Mouse (Mus musculus) CH12.LX (cell line): Measurements from ENCODE around the gene Theg. TPM values are rescaled to one million over a fixed set of nuclear protein-coding genes. Genes with fewer than 3 reads are reported as not detected.

Experiments
- DNase-seq: peaks from one replicate; pipeline ENCODE4 v3.0.0-alpha.2; 2013; ENCODE audit errors: extremely low read depth
- H3K27ac ChIP-seq: 2 replicates; pipeline ENCODE4 v1.5.1; 2012; ENCODE audit warnings: low read depth, mild to moderate bottlenecking, control low read depth, moderate library complexity; ENCODE audit not compliant: insufficient read depth
- H3K27me3 ChIP-seq: replicated peaks from 2 replicates; pipeline ENCODE3; 2012; ENCODE audit warnings: inconsistent platforms
- H3K36me3 ChIP-seq, 2 experiments: replicated peaks in 1 of 2; 2 replicates each; pipeline versions ENCODE3 to v1.6.1; 2012; ENCODE audit warnings: inconsistent platforms in 1 of 2, low read length in 1 of 2, mild to moderate bottlenecking in 1 of 2, mixed read lengths in 1 of 2, moderate library complexity in 1 of 2; ENCODE audit not compliant: control insufficient read depth in 1 of 2, insufficient read depth in 1 of 2
- H3K4me1 ChIP-seq, 2 experiments: 2 replicates each; pipeline ENCODE4 v1.6.1; 2012; ENCODE audit warnings: inconsistent platforms in 1 of 2, moderate library complexity in 1 of 2; ENCODE audit not compliant: insufficient read depth in 2 of 2, control insufficient read depth in 1 of 2
- H3K4me2 ChIP-seq: 2 replicates; pipeline ENCODE4 v1.6.1; 2012; ENCODE audit warnings: low read depth, mild to moderate bottlenecking, control low read depth; ENCODE audit not compliant: poor library complexity, insufficient read depth, severe bottlenecking
- H3K4me3 ChIP-seq, 3 experiments: fragments of 150-350 bp in 1 of 3; sonication (generic) in 1 of 3; replicated peaks in 1 of 3; 2 replicates each; pipeline versions ENCODE3 to v1.5.1; 2011 to 2012; ENCODE audit warnings: low read depth in 2 of 3, low read length in 2 of 3, mild to moderate bottlenecking in 2 of 3, moderate library complexity in 2 of 3, control low read depth in 1 of 3, improper control_type of control experiment in 1 of 3, inconsistent platforms in 1 of 3, mixed read lengths in 1 of 3; ENCODE audit not compliant: poor library complexity in 1 of 3
- H3K79me2 ChIP-seq: replicated peaks from 2 replicates; pipeline ENCODE4 v1.6.1; 2012; ENCODE audit warnings: mild to moderate bottlenecking, moderate library complexity; ENCODE audit not compliant: control insufficient read depth, poor library complexity, insufficient read depth, severe bottlenecking; ENCODE audit errors: extremely low read depth
- H3K9ac ChIP-seq: 2 replicates; pipeline ENCODE4 v1.6.1; 2012; ENCODE audit warnings: low read depth, mild to moderate bottlenecking, control low read depth, moderate library complexity; ENCODE audit not compliant: insufficient read depth
- H3K9me3 ChIP-seq: replicated peaks from 2 replicates; pipeline ENCODE3; 2012; ENCODE audit warnings: low read length, inconsistent platforms, mixed read lengths
- BHLHE40 ChIP-seq: IDR thresholded peaks from 2 replicates; pipeline ENCODE4 v1.6.1; 2011; ENCODE audit warnings: mild to moderate bottlenecking, low read depth, low read length, improper control_type of control experiment
- CHD2 ChIP-seq: IDR thresholded peaks from 2 replicates; pipeline ENCODE4 v1.6.1; 2011; ENCODE audit warnings: low read length, improper control_type of control experiment
- E2F4 ChIP-seq: IDR thresholded peaks from 2 replicates; pipeline ENCODE4 v1.6.1; 2011; ENCODE audit warnings: low read depth, low read length, improper control_type of control experiment; ENCODE audit not compliant: insufficient replicate concordance
- EP300 ChIP-seq: IDR thresholded peaks from 2 replicates; pipeline ENCODE4 v1.6.1; 2011; ENCODE audit warnings: low read length, improper control_type of control experiment
- ETS1 ChIP-seq: conservative IDR thresholded peaks from 2 replicates; pipeline ENCODE4 v1.6.1; 2012; ENCODE audit warnings: low read depth, mild to moderate bottlenecking, inconsistent platforms, low read length, improper control_type of control experiment, moderate library complexity
- GABPA ChIP-seq: IDR thresholded peaks from 2 replicates; pipeline ENCODE4 v1.6.1; 2012; ENCODE audit warnings: low read depth, low read length, improper control_type of control experiment, inconsistent platforms; ENCODE audit not compliant: insufficient replicate concordance
- JUN ChIP-seq: IDR thresholded peaks from 2 replicates; pipeline ENCODE4 v1.6.1; 2011; ENCODE audit warnings: low read depth, mild to moderate bottlenecking, low read length, improper control_type of control experiment, moderate library complexity; ENCODE audit not compliant: insufficient read depth
- JUND ChIP-seq: conservative IDR thresholded peaks from 2 replicates; pipeline ENCODE4 v1.6.1; 2011; ENCODE audit warnings: low read depth, low read length, improper control_type of control experiment
- KAT2A ChIP-seq: IDR thresholded peaks from 2 replicates; pipeline ENCODE4 v1.6.1; 2012; ENCODE audit warnings: low read length, improper control_type of control experiment, inconsistent platforms; ENCODE audit not compliant: insufficient replicate concordance
- MAX ChIP-seq: IDR thresholded peaks from 2 replicates; pipeline ENCODE4 v1.6.1; 2011; ENCODE audit warnings: low read length, improper control_type of control experiment
- MAZ ChIP-seq: IDR thresholded peaks from 2 replicates; pipeline ENCODE4 v1.6.1; 2012; ENCODE audit warnings: low read depth, mild to moderate bottlenecking, inconsistent platforms, low read length, improper control_type of control experiment, moderate library complexity
- MEF2A ChIP-seq: IDR thresholded peaks from 2 replicates; pipeline ENCODE4 v1.6.1; 2014; ENCODE audit warnings: low read depth, mild to moderate bottlenecking, inconsistent platforms, low read length, improper control_type of control experiment, borderline replicate concordance
- NELFE ChIP-seq: IDR thresholded peaks from 2 replicates; pipeline ENCODE4 v1.6.1; 2011; ENCODE audit warnings: low read depth, low read length, improper control_type of control experiment
- POLR2A ChIP-seq: IDR thresholded peaks from 2 replicates; pipeline ENCODE4 v1.6.1; 2011; ENCODE audit warnings: low read depth, mild to moderate bottlenecking, improper control_type of control experiment, low read length
- RAD21 ChIP-seq: IDR thresholded peaks from 2 replicates; pipeline ENCODE4 v1.6.1; 2011; ENCODE audit warnings: low read depth, mild to moderate bottlenecking, low read length, improper control_type of control experiment, moderate library complexity
- RCOR1 ChIP-seq: conservative IDR thresholded peaks from 2 replicates; pipeline ENCODE4 v1.6.1; 2012; ENCODE audit warnings: low read depth, mild to moderate bottlenecking, inconsistent platforms, low read length, improper control_type of control experiment
- SMC3 ChIP-seq: IDR thresholded peaks from 2 replicates; pipeline ENCODE4 v1.6.1; 2011; ENCODE audit warnings: low read depth, low read length, improper control_type of control experiment
- USF1 ChIP-seq: IDR thresholded peaks from 2 replicates; pipeline ENCODE4 v1.6.1; 2014; ENCODE audit warnings: low read depth, mild to moderate bottlenecking, inconsistent platforms, low read length, improper control_type of control experiment
- ZC3H11A ChIP-seq: IDR thresholded peaks from 2 replicates; pipeline ENCODE4 v1.6.1; 2012; ENCODE audit warnings: low read depth, mild to moderate bottlenecking, inconsistent platforms, low read length, improper control_type of control experiment
- ZKSCAN1 ChIP-seq: IDR thresholded peaks from 2 replicates; pipeline ENCODE4 v1.6.1; 2012; ENCODE audit warnings: low read depth, inconsistent platforms, low read length, improper control_type of control experiment, borderline replicate concordance
- ZMIZ1 ChIP-seq: IDR thresholded peaks from 2 replicates; pipeline ENCODE4 v1.6.1; 2012; ENCODE audit warnings: low read depth, mild to moderate bottlenecking, inconsistent platforms, low read length, improper control_type of control experiment
- ZNF384 ChIP-seq: IDR thresholded peaks from 2 replicates; pipeline ENCODE4 v1.6.1; 2012; ENCODE audit warnings: low read depth, low read length, improper control_type of control experiment, inconsistent platforms
- dilution Hi-C: fragments of 300-500 bp; cut with MboI; formaldehyde crosslinking; loops from 2 replicates; pipeline ENCODE4 v1.14.3; 2020; ENCODE audit warnings: low sequenced_read_pairs; ENCODE audit not compliant: extremely low pct_unique_long_range_greater_than_20kb, extremely low pct_ligation_motif_present
- in situ Hi-C: fragments of 300-500 bp; cut with MboI; formaldehyde crosslinking; loops from 3 replicates; pipeline ENCODE4 v1.14.3; 2019; ENCODE audit warnings: low sequenced_read_pairs, low pct_ligation_motif_present, low pct_unique_long_range_greater_than_20kb, mixed read lengths
- polyA plus RNA-seq: library from polyadenylated mRNA; unstranded; fragments of >175 nt; gene quantifications from 2 replicates; pipeline ENCODE4 v1.2.1, GENCODE M21; 2012; ENCODE audit warnings: low read depth; ENCODE audit not compliant: insufficient read length
- total RNA-seq, 2 experiments: library from RNA; depleted of rRNA; stranded (reverse); fragments of 300-350 nt in 1 of 2; fragments of >200 nt in 1 of 2; gene quantifications; 2 replicates each; pipeline ENCODE4 v1.2.3; 2012 to 2014

Theg gene
- total and polyA plus RNA-seq, 3 experiments = not detected

- no peak for DNase-seq
- no peaks in the 10 kb centered on the region for H3K36me3 ChIP-seq
- no peaks in the 10 kb centered on the region; a peak in 1 of 4 replicates for H3K4me1 ChIP-seq
- H3K4me2 ChIP-seq = no peak overlapping the region
- H3K27ac ChIP-seq = no peak overlapping the region
- H3K9me3 ChIP-seq = peaks cover 5% of the 10 kb centered on the region
- TF ChIP-seq JUN = no peak
- no peak for TF ChIP-seq RCOR1
- no peak for TF ChIP-seq NELFE
- no peak for TF ChIP-seq KAT2A
- no peak for TF ChIP-seq EP300
- TF ChIP-seq CHD2 = no peak
- TF ChIP-seq ZKSCAN1 = no peak
- TF ChIP-seq ZMIZ1 = no peak
- no peak for TF ChIP-seq ETS1
- no peak for TF ChIP-seq BHLHE40
- no peak for TF ChIP-seq E2F4
- in situ Hi-C loops (no loop called here), dilution Hi-C loops (no loop called here)
- no peak overlapping the region for H3K4me3 ChIP-seq
- no peak overlapping the region for H3K9ac ChIP-seq
- no peaks in the 10 kb centered on the region for H3K79me2 ChIP-seq
- H3K27me3 ChIP-seq = peaks cover 66% of the 10 kb centered on the region
These were observed 19.4 kb upstream of the Theg start for GRCm38 (mm10) chr10:79606537-79606936.

DNA sequence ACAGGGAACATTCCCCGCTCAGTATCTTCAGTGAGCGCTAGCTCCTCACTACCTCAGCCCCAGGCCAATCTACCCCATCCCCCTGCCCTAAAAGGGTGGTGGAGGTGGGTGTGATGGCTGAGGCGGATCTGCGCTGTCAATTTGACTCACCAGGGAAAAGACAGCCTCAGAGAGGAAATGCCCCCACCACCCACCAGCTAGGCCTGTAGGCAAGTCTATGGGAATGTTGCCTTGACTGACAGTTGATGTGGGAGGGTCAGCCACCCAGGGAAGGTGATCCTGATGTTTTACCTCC is 10.8 kb upstream of the Theg start:
- H3K36me3 ChIP-seq = no peaks in the 10 kb centered on the region
- TF ChIP-seq ZMIZ1 (no peak), USF1 (no peak), SMC3 (no peak), E2F4 (no peak), MAZ (no peak), KAT2A (no peak), JUND (no peak), CHD2 (no peak), RAD21 (no peak), BHLHE40 (no peak), MEF2A (no peak), MAX (no peak), JUN (no peak), ZC3H11A (no peak), ZNF384 (no peak), GABPA (no peak), POLR2A (no peak)
- no peak overlapping the region for H3K9ac ChIP-seq
- no peak overlapping the region for H3K4me3 ChIP-seq
- H3K27ac ChIP-seq = no peak overlapping the region
- in situ Hi-C loops (loop anchor here (5.0 kb wide), 1 partner anchor 49 kb away; the partner anchor contains the start of gene Odf3l2), dilution Hi-C loops (no loop called here)
- peaks cover 51% of the 10 kb centered on the region for H3K27me3 ChIP-seq
- peaks cover 7 to 12% of the 10 kb centered on the region in 2 experiments for H3K4me1 ChIP-seq
- H3K9me3 ChIP-seq = no peaks in the 10 kb centered on the region
- no peak for DNase-seq
- H3K4me2 ChIP-seq = no peak overlapping the region
- H3K79me2 ChIP-seq = no peaks in the 10 kb centered on the region
